Mouse (Mus musculus) lung, embryonic 15.5 days (tissue): ENCODE data around the gene Gprc5d. TPM values are rescaled to one million over a fixed set of nuclear protein-coding genes. Genes with fewer than 3 reads are reported as not detected.

Experiments
- ATAC-seq: fragments of 200-750 bp; cut with Nextera tagmentation; 2 replicates; pipeline ENCODE4 v1.8.0; 2017; ENCODE audit warnings: moderate number of reproducible peaks, borderline replicate concordance; ENCODE audit not compliant: low FRiP score, low TSS enrichment; ENCODE audit errors: extremely low read depth
- H3K27ac ChIP-seq: fragments of 300-500 bp; sonication (generic); 2 replicates; pipeline ENCODE4 v1.5.1; 2015; ENCODE audit warnings: moderate library complexity, mild to moderate bottlenecking, inconsistent platforms
- H3K27me3 ChIP-seq: fragments of 300-500 bp; sonication (generic); 2 replicates; pipeline ENCODE4 v1.6.1; 2015; ENCODE audit warnings: inconsistent platforms
- H3K36me3 ChIP-seq: fragments of 300-500 bp; sonication (generic); 2 replicates; pipeline ENCODE4 v1.6.1; 2015; ENCODE audit warnings: inconsistent platforms
- H3K4me1 ChIP-seq: fragments of 300-500 bp; sonication (generic); 2 replicates; pipeline ENCODE4 v1.6.1; 2015; ENCODE audit warnings: inconsistent platforms
- H3K4me2 ChIP-seq: fragments of 300-500 bp; sonication (generic); 2 replicates; pipeline ENCODE4 v1.6.1; 2015; ENCODE audit warnings: inconsistent platforms, mild to moderate bottlenecking, moderate library complexity
- H3K4me3 ChIP-seq: fragments of 300-500 bp; sonication (generic); 2 replicates; pipeline ENCODE4 v1.5.1; 2015; ENCODE audit warnings: mild to moderate bottlenecking, inconsistent platforms
- H3K9ac ChIP-seq: fragments of 300-500 bp; sonication (generic); 2 replicates; pipeline ENCODE4 v1.6.1; 2015; ENCODE audit warnings: inconsistent platforms
- H3K9me3 ChIP-seq: fragments of 300-500 bp; sonication (generic); 2 replicates; pipeline ENCODE4 v1.6.1; 2016; ENCODE audit warnings: inconsistent platforms
- WGBS: fragments of 180-500 bp; shearing (Covaris S2); methylation state at CpG from one replicate; pipeline ENCODE4 v1.1.7; 2015; 5-methylcytosine and 5-hydroxymethylcytosine counted together
- polyA plus RNA-seq: library from polyadenylated mRNA; unstranded; fragments of >200 nt; fragmentation: Nextera tagmentation; extraction: Ambion mirVana; gene quantifications from 2 replicates; pipeline ENCODE4 v1.2.1, GENCODE M21; 2015

Gprc5d gene
- polyA plus RNA-seq, 1 experiment from 2014 or later: not detected

DNA sequence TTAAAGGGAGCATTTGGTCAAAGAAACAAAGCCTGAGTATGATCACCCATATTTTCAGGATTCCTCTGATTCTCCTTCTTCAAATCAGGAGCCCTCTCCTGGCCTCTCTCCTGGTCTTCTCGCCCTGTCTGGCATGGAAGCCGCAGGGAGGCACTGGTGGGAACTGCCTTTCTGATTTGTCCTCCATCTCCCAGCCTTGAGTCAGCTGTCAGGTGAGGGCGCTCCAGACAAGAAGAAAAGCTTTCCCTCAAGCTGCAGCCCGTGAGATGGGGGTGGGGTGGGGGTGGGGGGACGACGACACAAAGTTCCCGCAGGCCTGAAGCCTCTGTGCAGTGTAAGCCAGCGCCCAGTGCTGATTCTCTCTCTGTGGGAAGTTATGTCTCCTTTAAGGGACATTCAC, 28.3 kb downstream of the Gprc5d start:
- Histone ChIP-seq H3K9me3 (no peaks in the 10 kb centered on the region), H3K4me1 (peaks cover 7% of the 10 kb centered on the region; the same call in 1 of the 2 replicates), H3K4me3 (no peak overlapping the region), H3K27me3 (no peaks in the 10 kb centered on the region), H3K9ac (no peak overlapping the region), H3K27ac (no peak overlapping the region), H3K4me2 (no peak overlapping the region), H3K36me3 (no peaks in the 10 kb centered on the region)
- WGBS: 35% methylated on average over 8 of the region's 8 CpGs
- ATAC-seq: no peak

DNA sequence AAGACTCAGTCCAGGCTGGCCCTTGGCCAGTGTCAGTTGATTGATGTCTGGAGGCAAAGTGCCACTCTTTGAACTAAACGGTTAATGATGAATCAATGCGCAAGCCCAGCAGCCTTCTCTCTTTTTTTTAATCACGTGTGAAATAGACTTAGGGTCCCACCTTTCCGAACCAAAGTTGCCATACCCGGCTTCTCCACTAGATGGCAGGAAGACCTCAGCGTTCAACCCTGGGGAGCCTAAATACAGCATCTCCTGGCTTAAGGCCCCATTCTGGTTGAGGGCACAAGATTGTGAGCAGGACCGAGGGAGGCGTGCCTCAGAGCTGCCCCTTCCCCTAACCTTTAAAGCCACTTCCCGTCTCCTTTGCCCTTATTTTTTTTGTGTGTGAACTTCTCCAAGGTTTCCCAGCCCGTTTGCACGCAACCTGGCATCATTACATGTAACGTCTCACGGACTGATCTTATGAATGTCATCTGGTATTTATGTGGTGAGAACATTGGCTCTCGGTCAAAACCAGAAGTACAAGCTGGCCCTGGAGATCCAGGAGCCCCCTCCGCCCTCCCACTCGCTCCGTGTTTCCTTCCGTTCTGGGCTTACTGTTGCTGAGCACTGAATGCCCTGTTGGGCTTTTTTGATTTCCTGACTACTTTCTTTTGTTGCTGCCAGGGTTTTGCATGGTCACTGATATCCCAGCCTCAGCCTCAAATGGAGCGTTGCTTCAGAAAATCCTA, 30.2 kb downstream of the Gprc5d start:
- Histone ChIP-seq H3K9me3 (no peaks in the 10 kb centered on the region), H3K27me3 (no peaks in the 10 kb centered on the region), H3K36me3 (peaks cover 12% of the 10 kb centered on the region; the same call in 1 of the 2 replicates), H3K27ac (0 out of 2 replicates have a peak overlapping the region, but pooled peaks have one; percentile 1), H3K4me3 (0 out of 2 replicates have a peak overlapping the region, but pooled peaks have one; percentile 9), H3K9ac (no peak overlapping the region), H3K4me2 (peak overlapping the region; percentile 54), H3K4me1 (peaks cover 7% of the 10 kb centered on the region; the same call in 1 of the 2 replicates)
- peak; percentile 85 for ATAC-seq
- WGBS: 12% methylated on average over 19 of the region's 19 CpGs

DNA sequence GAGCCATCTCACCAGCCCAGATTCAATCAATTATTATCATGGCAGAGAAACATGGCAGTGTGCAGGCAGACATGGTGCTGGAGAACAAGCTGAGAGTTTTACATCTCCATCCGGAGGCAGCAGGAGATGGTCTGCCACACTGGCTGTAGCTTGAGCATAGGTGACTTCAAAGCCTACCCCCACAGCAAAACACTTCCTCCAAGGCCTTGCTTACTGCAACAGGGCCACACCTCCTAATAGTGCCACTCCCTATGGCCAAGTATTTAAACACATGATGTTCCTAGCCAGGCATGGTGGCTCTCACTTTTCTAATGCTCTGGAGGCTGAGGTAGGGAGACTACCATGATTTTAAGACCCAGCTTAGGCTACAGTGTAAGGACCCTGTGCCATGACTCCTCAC, 32.4 kb downstream of the Gprc5d start:
- WGBS: 80% methylated on average over 1 of the region's 1 CpGs
- no peak overlapping the region for H3K27ac ChIP-seq
- no peaks in the 10 kb centered on the region for H3K27me3 ChIP-seq
- H3K4me1 ChIP-seq: peaks cover 7% of the 10 kb centered on the region; the same call in 1 of the 2 replicates
- H3K9me3 ChIP-seq: no peaks in the 10 kb centered on the region
- no peak overlapping the region for H3K9ac ChIP-seq
- no peak overlapping the region for H3K4me2 ChIP-seq
- ATAC-seq: no peak
- H3K36me3 ChIP-seq: peaks cover 17% of the 10 kb centered on the region; the same call in 1 of the 2 replicates
- H3K4me3 ChIP-seq: no peak overlapping the region

DNA sequence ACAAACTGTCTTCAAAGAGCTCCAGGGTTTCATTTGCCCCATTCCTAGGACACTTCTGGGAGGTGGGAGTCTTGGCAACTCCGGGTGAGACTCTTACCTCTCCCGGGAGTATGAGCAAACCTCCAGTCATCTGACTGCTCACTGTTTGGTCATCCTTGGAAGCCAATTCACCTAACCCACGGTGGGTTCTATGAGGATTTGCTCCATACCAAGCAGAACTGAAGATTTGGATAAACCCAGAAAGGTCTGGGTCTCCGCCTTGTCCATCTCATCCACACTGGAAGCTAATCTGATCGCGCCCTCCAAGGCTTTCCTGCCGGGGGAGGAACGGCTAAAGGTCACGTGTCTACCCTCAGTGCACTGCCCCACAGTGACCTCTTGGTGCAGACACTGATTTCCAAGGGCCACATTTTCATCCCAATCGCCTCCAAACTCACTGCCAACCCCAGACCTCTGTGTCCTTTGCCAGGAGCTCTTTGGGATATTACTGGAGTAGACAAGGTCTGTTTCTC, 34.0 kb downstream of the Gprc5d start:
- Histone ChIP-seq H3K9me3 (no peaks in the 10 kb centered on the region), H3K4me1 (peaks cover 7% of the 10 kb centered on the region; the same call in 1 of the 2 replicates), H3K9ac (no peak overlapping the region), H3K4me3 (no peak overlapping the region), H3K27ac (no peak overlapping the region), H3K27me3 (no peaks in the 10 kb centered on the region), H3K36me3 (peaks cover 30% of the 10 kb centered on the region), H3K4me2 (no peak overlapping the region)
- WGBS: 64% methylated on average over 10 of the region's 10 CpGs
- no peak for ATAC-seq

DNA sequence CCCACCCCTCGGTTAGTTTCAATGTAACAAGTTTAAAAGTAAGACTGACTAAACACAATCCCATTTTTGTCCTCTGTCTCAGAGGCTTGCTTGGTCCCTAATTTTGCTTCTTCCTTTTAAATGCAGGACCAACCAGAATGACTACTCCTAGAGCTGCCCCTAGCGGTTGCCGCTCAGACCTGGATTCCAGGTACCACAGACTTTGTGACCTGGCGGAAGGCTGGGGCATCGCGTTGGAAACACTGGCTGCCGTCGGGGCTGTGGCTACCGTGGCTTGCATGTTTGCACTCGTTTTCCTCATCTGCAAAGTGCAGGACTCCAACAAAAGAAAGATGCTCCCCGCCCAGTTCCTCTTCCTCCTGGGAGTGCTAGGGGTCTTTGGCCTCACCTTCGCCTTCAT, 39.7 kb downstream of the Gprc5d start:
- H3K9ac ChIP-seq: no peak overlapping the region
- H3K9me3 ChIP-seq: no peaks in the 10 kb centered on the region
- ATAC-seq: no peak
- no peak overlapping the region for H3K4me2 ChIP-seq
- peaks cover 23% of the 10 kb centered on the region for H3K36me3 ChIP-seq
- H3K4me3 ChIP-seq: no peak overlapping the region
- H3K27me3 ChIP-seq: no peaks in the 10 kb centered on the region
- peaks cover 12% of the 10 kb centered on the region; the same call in 1 of the 2 replicates for H3K4me1 ChIP-seq
- H3K27ac ChIP-seq: no peak overlapping the region
- 47% methylated on average over 12 of the region's 12 CpGs for WGBS

DNA sequence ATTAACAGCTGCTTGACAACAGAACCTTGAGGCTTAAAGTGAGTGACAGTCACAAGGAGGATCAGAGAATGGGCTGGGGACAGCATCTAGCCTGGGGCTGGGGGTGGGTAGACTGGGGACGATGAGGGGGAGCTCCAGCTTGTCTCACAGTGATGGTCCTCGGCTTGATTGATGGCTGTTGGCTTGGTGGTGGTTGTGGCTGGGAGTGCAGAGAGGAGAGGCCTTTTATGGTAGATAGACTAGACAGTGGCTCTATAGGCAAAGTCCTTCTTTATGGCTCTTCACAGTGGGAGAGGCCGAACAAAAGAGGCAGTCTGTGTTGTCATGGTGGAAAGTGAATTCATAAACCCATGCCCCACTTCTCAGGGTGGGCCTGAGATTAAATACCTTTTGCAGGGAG, 41.9 kb downstream of the Gprc5d start:
- H3K9me3 ChIP-seq: no peaks in the 10 kb centered on the region
- WGBS: 56% methylated on average over 3 of the region's 3 CpGs
- H3K9ac ChIP-seq: no peak overlapping the region
- H3K4me1 ChIP-seq: peaks cover 12% of the 10 kb centered on the region; the same call in 1 of the 2 replicates
- H3K4me3 ChIP-seq: no peak overlapping the region
- ATAC-seq: no peak
- peaks cover 20% of the 10 kb centered on the region for H3K36me3 ChIP-seq
- H3K27me3 ChIP-seq: no peaks in the 10 kb centered on the region
- no peak overlapping the region for H3K27ac ChIP-seq
- H3K4me2 ChIP-seq: no peak overlapping the region

DNA sequence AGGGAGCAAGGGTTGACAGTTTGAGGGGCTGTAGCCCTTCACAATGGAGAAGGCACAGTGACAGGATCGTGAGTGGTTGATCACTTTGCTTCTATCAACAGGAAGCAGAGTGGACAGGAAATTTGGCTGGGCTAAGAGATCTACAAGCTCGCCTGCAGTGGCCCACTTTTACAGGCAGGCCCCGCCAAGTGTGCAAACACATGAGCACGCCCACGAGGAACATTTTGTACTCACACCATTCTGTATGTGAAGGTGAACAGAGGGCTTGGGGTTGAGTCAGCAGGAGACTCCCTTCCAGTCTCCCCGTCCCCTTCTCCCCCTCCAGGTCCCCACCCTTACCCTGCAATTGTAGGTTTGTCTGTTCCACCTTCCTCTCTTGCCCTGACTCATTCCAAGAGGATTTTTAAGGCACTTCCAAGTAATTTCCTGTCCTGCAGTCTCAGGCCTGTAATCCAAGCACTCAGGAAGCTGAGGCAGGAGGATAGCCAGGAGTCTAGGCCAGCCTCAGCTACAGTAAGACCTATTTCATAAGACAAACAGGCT, 43.6 kb downstream of the Gprc5d start:
- no peak overlapping the region for H3K4me2 ChIP-seq
- ATAC-seq: no peak
- no peak overlapping the region for H3K9ac ChIP-seq
- no peaks in the 10 kb centered on the region for H3K9me3 ChIP-seq
- peaks cover 6% of the 10 kb centered on the region for H3K36me3 ChIP-seq
- H3K27me3 ChIP-seq: no peaks in the 10 kb centered on the region
- WGBS: 50% methylated on average over 6 of the region's 6 CpGs
- H3K4me3 ChIP-seq: no peak overlapping the region
- H3K27ac ChIP-seq: no peak overlapping the region
- peaks cover 22% of the 10 kb centered on the region for H3K4me1 ChIP-seq

DNA sequence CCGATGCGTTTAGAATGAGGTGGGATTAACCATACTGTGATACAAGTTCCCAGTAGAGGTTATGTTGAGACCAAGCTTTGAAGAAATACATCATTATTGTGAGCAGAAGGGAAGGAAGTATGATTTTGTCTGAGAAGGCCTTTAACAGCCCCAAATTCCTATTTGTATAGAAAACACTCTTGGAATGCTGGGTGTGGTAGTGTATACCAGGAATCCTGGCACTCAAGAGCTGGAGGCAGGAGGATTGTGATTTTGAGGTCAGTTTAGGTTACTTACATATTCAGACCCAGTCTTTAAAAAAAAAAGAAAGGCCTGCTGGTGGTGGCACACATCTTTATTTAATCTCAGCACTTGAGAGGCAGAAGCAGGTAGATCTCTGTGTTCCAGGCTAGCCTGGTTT, 47.7 kb downstream of the Gprc5d start:
- H3K27ac ChIP-seq: no peak overlapping the region
- no peak for ATAC-seq
- H3K4me1 ChIP-seq: peaks cover 28% of the 10 kb centered on the region
- no peak overlapping the region for H3K4me2 ChIP-seq
- no peaks in the 10 kb centered on the region for H3K36me3 ChIP-seq
- no peak overlapping the region for H3K4me3 ChIP-seq
- no peaks in the 10 kb centered on the region for H3K9me3 ChIP-seq
- H3K27me3 ChIP-seq: no peaks in the 10 kb centered on the region
- H3K9ac ChIP-seq: no peak overlapping the region
- 70% methylated on average over 2 of the region's 2 CpGs for WGBS

DNA sequence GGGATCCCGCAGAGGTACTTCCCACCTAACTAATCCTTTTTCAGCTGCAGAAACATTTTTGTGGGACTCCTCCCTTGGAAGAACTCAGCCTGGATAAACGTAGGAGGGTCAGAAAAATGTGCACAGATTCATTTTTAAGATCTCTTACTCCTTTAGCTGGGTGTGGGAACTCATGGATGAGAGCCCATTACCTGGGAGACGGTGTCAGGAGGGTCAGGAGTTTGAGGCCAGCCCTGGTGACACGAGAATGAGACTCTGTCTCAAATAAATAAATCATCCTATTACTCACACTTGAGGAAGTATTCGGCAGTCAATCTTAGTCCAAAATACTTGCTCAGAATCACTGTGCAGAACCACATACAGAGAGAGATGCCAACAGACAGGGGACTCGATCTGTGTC, 48.2 kb downstream of the Gprc5d start:
- WGBS: 54% methylated on average over 6 of the region's 6 CpGs
- no peaks in the 10 kb centered on the region for H3K36me3 ChIP-seq
- H3K9ac ChIP-seq: no peak overlapping the region
- no peak overlapping the region for H3K27ac ChIP-seq
- no peak overlapping the region for H3K4me3 ChIP-seq
- H3K4me1 ChIP-seq: peaks cover 29% of the 10 kb centered on the region
- no peak overlapping the region for H3K4me2 ChIP-seq
- H3K27me3 ChIP-seq: no peaks in the 10 kb centered on the region
- no peak for ATAC-seq
- no peaks in the 10 kb centered on the region for H3K9me3 ChIP-seq

DNA sequence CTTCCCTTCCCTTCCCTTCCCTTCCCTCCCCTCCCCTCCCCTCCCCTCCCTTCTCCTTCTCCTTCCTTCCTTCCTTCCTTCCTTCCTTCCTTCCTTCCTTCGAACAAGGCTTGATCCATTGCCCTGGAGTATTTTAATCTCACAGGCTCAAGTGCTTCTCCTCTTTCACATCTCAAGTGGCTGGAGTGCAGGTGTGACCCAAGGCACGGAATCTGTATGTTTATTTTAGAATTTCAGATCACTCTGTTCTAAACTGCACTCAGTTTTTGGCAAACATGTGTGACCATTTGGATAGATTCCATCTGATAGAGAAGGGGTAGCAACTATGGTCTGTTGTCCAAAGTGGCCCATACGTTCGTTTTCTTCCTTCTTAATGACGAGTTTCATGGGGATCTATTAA, 49.9 kb downstream of the Gprc5d start:
- ATAC-seq: no peak
- no peaks in the 10 kb centered on the region for H3K9me3 ChIP-seq
- no peak overlapping the region for H3K9ac ChIP-seq
- 38% methylated on average over 5 of the region's 5 CpGs for WGBS
- H3K27ac ChIP-seq: peak overlapping the region; percentile 39; the same call in 1 of the 2 replicates
- H3K27me3 ChIP-seq: no peaks in the 10 kb centered on the region
- H3K36me3 ChIP-seq: no peaks in the 10 kb centered on the region
- 0 out of 2 replicates have a peak overlapping the region, but pooled peaks have one; percentile 14 for H3K4me3 ChIP-seq
- peaks cover 23% of the 10 kb centered on the region for H3K4me1 ChIP-seq
- peak overlapping the region; percentile 19; the same call in 1 of the 2 replicates for H3K4me2 ChIP-seq

DNA sequence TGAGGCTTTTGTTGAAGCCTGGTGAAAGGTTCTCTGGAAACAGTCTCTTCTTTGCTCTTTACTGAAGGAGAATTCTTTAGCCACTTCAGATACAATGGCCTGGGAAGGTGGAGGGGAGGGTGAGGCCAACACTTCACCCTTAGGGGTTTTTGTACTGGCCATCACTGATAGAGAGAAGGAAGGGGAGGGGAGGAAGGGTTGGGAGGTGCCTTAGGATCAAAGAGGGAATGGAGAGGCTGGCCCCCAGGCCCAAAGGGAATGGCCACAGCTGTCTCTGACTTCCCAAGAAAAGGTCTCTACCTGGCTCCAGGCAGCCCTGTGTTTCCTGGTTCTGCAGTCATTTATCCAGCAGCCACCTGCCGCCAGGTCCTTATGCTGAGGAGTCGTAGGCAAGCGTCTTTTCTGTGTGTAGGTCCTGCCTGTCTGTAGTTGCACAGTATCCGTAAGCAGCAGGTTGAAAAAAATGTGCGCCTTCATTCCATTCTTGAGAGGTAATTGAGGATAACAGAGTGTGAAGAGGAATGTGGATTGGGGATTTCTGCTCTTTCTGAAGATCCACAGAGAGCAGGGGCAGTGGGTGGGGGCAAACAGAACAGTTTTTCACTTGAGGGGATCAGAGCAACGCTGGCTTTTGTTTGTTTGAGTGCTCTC, 51.2 kb downstream of the Gprc5d start:
- H3K4me1 ChIP-seq: peaks cover 23% of the 10 kb centered on the region
- peak overlapping the region; percentile 91 for H3K27ac ChIP-seq
- H3K27me3 ChIP-seq: no peaks in the 10 kb centered on the region
- peak overlapping the region; percentile 20 for H3K9ac ChIP-seq
- H3K4me2 ChIP-seq: peak overlapping the region; percentile 88
- WGBS: 38% methylated on average over 6 of the region's 6 CpGs
- no peaks in the 10 kb centered on the region for H3K36me3 ChIP-seq
- no peaks in the 10 kb centered on the region for H3K9me3 ChIP-seq
- peak; percentile 58 for ATAC-seq
- peak overlapping the region; percentile 60 for H3K4me3 ChIP-seq
